Mouse (Mus musculus) ES-E14 (cell line): ENCODE results near the gene Map3k5. TPM values are rescaled to one million over a fixed set of nuclear protein-coding genes. Genes with fewer than 3 reads are reported as not detected.

Experiments
- DNase-seq: peaks from one replicate; pipeline ENCODE4 v3.0.0-alpha.2; 2013; ENCODE audit warnings: low read depth, low spot score
- H3K27ac ChIP-seq: 2 replicates; pipeline ENCODE4 v1.5.1; 2012; ENCODE audit warnings: low read depth, mild to moderate bottlenecking, low read length, moderate library complexity, mixed read lengths; ENCODE audit not compliant: poor library complexity, insufficient read depth, severe bottlenecking
- H3K36me3 ChIP-seq: 2 replicates; pipeline ENCODE4 v1.6.1; 2012; ENCODE audit warnings: mild to moderate bottlenecking, low read length, moderate library complexity, mixed read lengths; ENCODE audit not compliant: control insufficient read depth, poor library complexity, insufficient read depth, severe bottlenecking
- H3K4me1 ChIP-seq, 2 experiments: fragments of 150-350 bp in 1 of 2; sonication (generic) in 1 of 2; 2 replicates each; pipeline ENCODE4 v1.6.1; 2012; ENCODE audit warnings: low read length in 2 of 2, mild to moderate bottlenecking in 1 of 2, mixed read lengths in 1 of 2; ENCODE audit not compliant: control insufficient read depth in 2 of 2, insufficient read depth in 2 of 2, poor library complexity in 1 of 2
- H3K4me3 ChIP-seq, 2 experiments: fragments of 150-350 bp in 1 of 2; sonication (generic) in 1 of 2; 2 replicates each; pipeline ENCODE4 v1.5.1; 2012; ENCODE audit warnings: low read length in 2 of 2, low read depth in 1 of 2, mild to moderate bottlenecking in 1 of 2, mixed read lengths in 1 of 2; ENCODE audit not compliant: insufficient read depth in 1 of 2, poor library complexity in 1 of 2, severe bottlenecking in 1 of 2
- H3K9ac ChIP-seq: 2 replicates; pipeline ENCODE4 v1.6.1; 2012; ENCODE audit warnings: low read depth, mild to moderate bottlenecking, low read length, mixed read lengths; ENCODE audit not compliant: poor library complexity, insufficient read depth, severe bottlenecking
- H3K9me3 ChIP-seq: fragments of 150-350 bp; sonication (generic); 2 replicates; pipeline ENCODE4 v1.6.1; 2012; ENCODE audit warnings: low read depth, mild to moderate bottlenecking, low read length; ENCODE audit not compliant: control insufficient read depth, insufficient read depth
- CHD2 ChIP-seq: IDR thresholded peaks from 2 replicates; pipeline ENCODE4 v1.6.1; 2014; ENCODE audit warnings: mild to moderate bottlenecking, low read depth, low read length, inconsistent platforms
- HCFC1 ChIP-seq: IDR thresholded peaks from 2 replicates; pipeline ENCODE4 v1.6.1; 2012; ENCODE audit warnings: low read length, inconsistent platforms, borderline replicate concordance; ENCODE audit not compliant: insufficient read depth
- MAFK ChIP-seq: IDR thresholded peaks from 2 replicates; pipeline ENCODE4 v1.6.1; 2014; ENCODE audit warnings: mild to moderate bottlenecking, low read depth, low read length, inconsistent platforms; ENCODE audit not compliant: insufficient read depth
- ZC3H11A ChIP-seq: IDR thresholded peaks from 2 replicates; pipeline ENCODE4 v1.6.1; 2012; ENCODE audit warnings: low read depth, mild to moderate bottlenecking, inconsistent platforms, low read length, borderline replicate concordance
- ZNF384 ChIP-seq: IDR thresholded peaks from 2 replicates; pipeline ENCODE4 v1.6.1; 2012; ENCODE audit warnings: low read depth, low read length, inconsistent platforms
- in situ Hi-C, 2 experiments: fragments of 600-800 bp; cut with MboI; formaldehyde crosslinking; loops; one replicate each; pipeline ENCODE4 v1.15.1; 2025; ENCODE audit warnings: low sequenced_read_pairs in 2 of 2, inconsistent platforms in 1 of 2; ENCODE audit not compliant: unreplicated experiment in 2 of 2
- total RNA-seq: library from RNA; depleted of rRNA; stranded (reverse); fragments of 300-350 nt; gene quantifications from 2 replicates; pipeline ENCODE4 v1.2.3, GENCODE M21; 2012

Gene Map3k5
- total RNA-seq, 1 experiment = 4.7 TPM

GRCm38 (mm10) chr10:20112026-20112973, 178.0 kb downstream of the Map3k5 start:
- DNase-seq = no peak
- no peak overlapping the region; the same call in 1 of the 2 replicates for H3K27ac ChIP-seq
- H3K36me3 ChIP-seq = no peaks in the 10 kb centered on the region
- TF ChIP-seq ZNF384 = no peak
- no peak for TF ChIP-seq MAFK
- TF ChIP-seq HCFC1 = no peak
- TF ChIP-seq ZC3H11A = no peak
- no peak for TF ChIP-seq CHD2
- in situ Hi-C loops = loop anchor here in 1 of 2 experiments (25.0 kb wide), 1 partner anchor 400 kb away; the partner anchor contains the start of gene Il20ra
- no peaks in the 10 kb centered on the region for H3K4me1 ChIP-seq
- no peak overlapping the region for H3K4me3 ChIP-seq
- H3K9ac ChIP-seq = no peak overlapping the region
- H3K9me3 ChIP-seq = no peaks in the 10 kb centered on the region

- Histone ChIP-seq H3K4me3 (no peak overlapping the region), H3K9ac (no peak overlapping the region), H3K36me3 (no peaks in the 10 kb centered on the region), H3K27ac (no peak overlapping the region), H3K4me1 (0 out of 4 replicates have a peak, but pooled peaks cover 0 to 2% of the 10 kb centered on the region in 2 experiments), H3K9me3 (no peaks in the 10 kb centered on the region)
- in situ Hi-C loops = loop anchor here in 1 of 2 experiments (25.0 kb wide), 1 partner anchor 407 kb away; the partner anchor contains the start of gene Il20ra
- no peak for DNase-seq
- TF ChIP-seq MAFK = no peak
- no peak for TF ChIP-seq ZC3H11A
- TF ChIP-seq HCFC1 = no peak
- TF ChIP-seq ZNF384 = no peak
- no peak for TF ChIP-seq CHD2
Observed at GRCm38 (mm10) chr10:20119504-20120425, 185.5 kb downstream of the Map3k5 start.

GRCm38 (mm10) chr10:20121981-20122380, 187.7 kb downstream of the Map3k5 start:
- Histone ChIP-seq H3K9ac (no peak overlapping the region), H3K4me3 (no peak overlapping the region), H3K4me1 (0 out of 4 replicates have a peak, but pooled peaks cover 0 to 2% of the 10 kb centered on the region in 2 experiments), H3K36me3 (no peaks in the 10 kb centered on the region), H3K27ac (no peak overlapping the region), H3K9me3 (no peaks in the 10 kb centered on the region)
- DNase-seq = no peak
- TF ChIP-seq ZNF384 = no peak
- TF ChIP-seq ZC3H11A = no peak
- TF ChIP-seq MAFK = no peak
- TF ChIP-seq CHD2 = no peak
- TF ChIP-seq HCFC1 = no peak
- in situ Hi-C loops = loop anchor here in 1 of 2 experiments (25.0 kb wide), 1 partner anchor 410 kb away; the partner anchor contains the start of gene Il20ra

- Histone ChIP-seq H3K36me3 (no peaks in the 10 kb centered on the region), H3K9me3 (no peaks in the 10 kb centered on the region), H3K4me1 (0 out of 4 replicates have a peak, but pooled peaks cover 0 to 2% of the 10 kb centered on the region in 2 experiments), H3K27ac (no peak overlapping the region), H3K9ac (no peak overlapping the region), H3K4me3 (no peak overlapping the region)
- TF ChIP-seq ZNF384 (no peak), MAFK (no peak), CHD2 (no peak), ZC3H11A (no peak), HCFC1 (no peak)
- DNase-seq = no peak
- in situ Hi-C loops = loop anchor here in 1 of 2 experiments (25.0 kb wide), 1 partner anchor 411 kb away; the partner anchor contains the start of gene Il20ra
Observed at GRCm38 (mm10) chr10:20123401-20123800, 189.1 kb downstream of the Map3k5 start.
